Mouse (Mus musculus): ENCODE results near the gene Prlh. TPM values are rescaled to one million over a fixed set of nuclear protein-coding genes. Genes with fewer than 3 reads are reported as not detected.

Gene Prlh
- polyA plus RNA-seq (2015; fragmentation: Nextera tagmentation; extraction: Ambion mirVana) = not detected in 2 replicates

DNA sequence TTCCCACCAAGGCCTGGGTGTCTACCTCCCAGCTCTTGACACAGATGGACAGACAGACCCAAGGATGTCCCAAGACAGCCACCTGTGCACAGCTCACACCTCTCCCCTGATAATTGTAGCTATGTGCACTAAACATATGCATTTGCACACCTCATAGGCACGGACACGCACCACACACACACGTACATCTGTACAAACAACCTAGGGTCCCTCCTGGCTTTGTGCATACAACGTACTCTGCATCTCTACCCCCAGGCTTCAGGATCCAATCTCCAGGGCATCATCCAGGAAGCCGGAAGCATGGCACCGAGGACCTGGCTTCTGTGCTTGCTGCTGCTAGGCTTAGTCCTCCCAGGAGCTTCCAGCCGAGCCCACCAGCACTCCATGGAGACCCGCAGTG lies at the start of gene Prlh:
TSS of gene Prlh (plus strand) at position 301 of the 400 bp plus-strand sequence.
- Histone ChIP-seq H3K27me3 (no peaks in the 10 kb centered on the region), H3K9ac (no peak within 1 kb of the TSS), H3K4me1 (replicated peaks) (peaks cover 10% of the 10 kb centered on the region; the same call in 1 of the 2 replicates), H3K27ac (replicated peaks) (no peak within 1 kb of the TSS), H3K4me2 (no peak within 1 kb of the TSS), H3K4me3 (no peak within 1 kb of the TSS), H3K9me3 (no peaks in the 10 kb centered on the region), H3K36me3 (no peaks in the 10 kb centered on the region)
- 66% methylated on average over 8 of the region's 8 CpGs for WGBS
- ATAC-seq (ENCODE audit: low FRiP score, low read depth) = no peak

DNA sequence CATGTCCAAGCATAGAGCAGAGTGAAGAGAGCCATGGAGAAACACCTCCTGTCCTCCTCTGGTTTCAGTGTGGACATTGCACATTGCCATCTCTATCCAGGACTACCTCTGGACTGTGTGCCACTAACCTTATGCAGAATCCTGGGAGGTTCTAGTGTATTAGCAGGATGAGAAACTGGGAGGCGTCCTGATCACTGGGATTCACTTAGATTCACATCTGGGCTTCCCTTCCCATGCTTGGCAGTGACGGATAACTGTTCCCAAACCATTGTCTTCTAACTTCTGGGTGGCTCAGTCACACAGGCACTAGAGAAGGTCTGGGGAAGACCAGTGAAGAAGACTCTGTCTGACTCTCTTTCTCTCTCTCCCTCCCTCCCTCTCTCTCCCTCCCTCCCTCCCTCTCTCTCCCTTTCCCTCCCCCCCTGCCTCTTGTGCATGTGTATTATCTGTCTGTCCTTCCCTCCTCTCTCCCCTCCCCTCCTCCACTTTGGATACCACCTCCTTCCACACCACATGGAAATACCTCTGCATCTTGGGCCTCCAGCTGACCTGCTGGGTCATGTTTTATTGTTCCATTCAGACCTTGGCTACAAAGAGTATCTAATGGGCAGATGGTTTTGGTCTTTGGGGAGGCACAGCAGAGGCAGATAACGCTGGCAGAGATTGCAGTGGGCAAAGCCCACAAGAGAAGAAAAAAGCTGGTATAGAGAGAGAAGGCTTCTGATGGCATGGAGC lies 49.5 kb upstream of the Prlh start:
- ATAC-seq (ENCODE audit: low FRiP score, low read depth) = no peak
- no peaks in the 10 kb centered on the region for H3K27me3 ChIP-seq
- H3K4me1 ChIP-seq (replicated peaks) = no peaks in the 10 kb centered on the region
- no peaks in the 10 kb centered on the region for H3K36me3 ChIP-seq
- H3K4me2 ChIP-seq = no peak overlapping the region
- no peak overlapping the region for H3K4me3 ChIP-seq
- WGBS = 41% methylated on average over 3 of the region's 3 CpGs
- H3K27ac ChIP-seq (replicated peaks) = no peak overlapping the region
- no peaks in the 10 kb centered on the region for H3K9me3 ChIP-seq
- H3K9ac ChIP-seq = no peak overlapping the region

DNA sequence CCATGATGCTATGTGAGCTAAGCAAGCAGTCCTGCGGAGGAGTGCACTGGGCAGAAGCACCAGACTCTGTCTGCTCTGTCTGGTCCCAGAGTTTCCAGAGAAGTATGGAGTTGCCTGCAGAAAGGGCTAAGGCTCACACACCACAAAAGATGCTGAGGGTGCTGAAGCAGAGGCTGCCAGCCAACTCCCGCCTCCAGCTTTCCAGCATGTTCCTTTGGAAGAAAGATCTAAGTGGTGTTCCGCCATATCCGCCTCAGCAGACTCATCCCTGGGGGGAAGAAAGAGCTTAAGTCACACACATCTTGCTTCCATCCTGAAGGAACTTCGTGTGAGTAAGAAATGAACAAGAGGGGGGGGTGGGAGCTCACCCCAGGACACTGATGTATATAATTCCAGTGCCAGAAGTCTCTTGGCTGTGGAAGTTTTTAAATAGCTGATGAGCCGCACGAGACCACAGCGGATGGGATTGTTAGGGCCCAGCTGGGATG lies 48.9 kb upstream of the Prlh start:
- no peak overlapping the region for H3K4me3 ChIP-seq
- H3K27ac ChIP-seq (replicated peaks) = no peak overlapping the region
- no peaks in the 10 kb centered on the region for H3K27me3 ChIP-seq
- no peaks in the 10 kb centered on the region for H3K36me3 ChIP-seq
- no peak overlapping the region for H3K4me2 ChIP-seq
- H3K4me1 ChIP-seq (replicated peaks) = no peaks in the 10 kb centered on the region
- no peak for ATAC-seq (ENCODE audit: low FRiP score, low read depth)
- H3K9ac ChIP-seq = no peak overlapping the region
- WGBS = 61% methylated on average over 8 of the region's 8 CpGs
- H3K9me3 ChIP-seq = no peaks in the 10 kb centered on the region

DNA sequence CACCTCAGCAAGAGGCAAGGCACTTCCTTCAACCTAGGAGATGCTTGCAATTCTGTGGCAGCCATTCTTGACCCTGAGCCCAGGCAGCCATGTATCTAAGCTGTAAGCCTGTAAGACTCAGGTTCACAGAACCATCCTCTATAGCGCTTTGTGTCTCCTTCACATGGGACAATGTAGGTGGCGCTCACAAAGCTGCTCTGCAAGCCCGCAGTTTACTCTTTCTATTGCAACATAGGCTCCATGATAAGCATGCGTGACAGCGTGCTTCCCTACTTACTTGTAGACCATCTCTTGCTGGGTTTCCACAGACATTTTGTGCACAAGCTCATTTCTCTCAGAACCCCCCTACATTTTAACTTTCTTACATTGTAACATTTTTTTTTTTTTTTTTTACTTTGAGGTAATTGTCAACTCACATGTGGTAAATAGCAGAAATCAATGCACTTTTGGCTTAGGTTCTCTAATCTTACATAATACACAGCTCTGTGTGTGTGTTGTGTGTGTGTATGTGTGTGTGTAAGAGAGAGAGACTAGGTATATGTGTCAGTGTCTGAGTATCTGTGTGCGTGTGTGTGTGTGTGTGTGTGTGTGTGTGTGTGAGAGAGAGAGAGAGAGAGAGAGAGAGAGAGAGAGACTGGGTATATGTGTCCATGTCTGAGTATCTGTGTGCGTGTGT lies 48.0 kb upstream of the Prlh start:
- no peak overlapping the region for H3K4me3 ChIP-seq
- H3K36me3 ChIP-seq = no peaks in the 10 kb centered on the region
- no peaks in the 10 kb centered on the region for H3K27me3 ChIP-seq
- H3K27ac ChIP-seq (replicated peaks) = no peak overlapping the region
- no peaks in the 10 kb centered on the region for H3K4me1 ChIP-seq (replicated peaks)
- H3K9me3 ChIP-seq = no peaks in the 10 kb centered on the region
- ATAC-seq (ENCODE audit: low FRiP score, low read depth) = no peak
- no peak overlapping the region for H3K4me2 ChIP-seq
- H3K9ac ChIP-seq = no peak overlapping the region
- WGBS = 86% methylated on average over 7 of the region's 7 CpGs

DNA sequence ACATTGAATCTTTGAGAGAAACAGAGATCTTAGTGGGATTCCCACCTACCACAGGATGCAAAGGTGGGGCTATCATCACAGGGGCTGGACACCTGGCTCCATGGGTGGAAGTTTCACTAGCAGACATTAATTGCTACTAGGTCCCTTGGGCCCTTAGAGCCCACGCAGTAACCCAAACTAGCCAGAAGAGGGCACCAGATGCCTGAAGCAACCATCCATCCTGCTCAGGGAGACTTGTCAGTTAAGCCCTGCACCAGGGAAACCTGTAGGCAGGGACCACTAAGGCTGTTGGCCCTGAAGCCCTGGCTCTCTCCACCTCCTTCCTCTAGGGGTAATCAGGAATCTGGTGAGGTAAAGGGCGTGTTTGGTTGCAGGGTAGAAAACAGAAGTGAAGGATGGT lies 46.6 kb upstream of the Prlh start:
- Histone ChIP-seq H3K27me3 (no peaks in the 10 kb centered on the region), H3K36me3 (no peaks in the 10 kb centered on the region), H3K4me3 (no peak overlapping the region), H3K27ac (replicated peaks) (no peak overlapping the region), H3K4me2 (no peak overlapping the region), H3K9me3 (no peaks in the 10 kb centered on the region), H3K9ac (no peak overlapping the region), H3K4me1 (replicated peaks) (no peaks in the 10 kb centered on the region)
- 15% methylated on average over 2 of the region's 2 CpGs for WGBS
- ATAC-seq (ENCODE audit: low FRiP score, low read depth) = no peak

DNA sequence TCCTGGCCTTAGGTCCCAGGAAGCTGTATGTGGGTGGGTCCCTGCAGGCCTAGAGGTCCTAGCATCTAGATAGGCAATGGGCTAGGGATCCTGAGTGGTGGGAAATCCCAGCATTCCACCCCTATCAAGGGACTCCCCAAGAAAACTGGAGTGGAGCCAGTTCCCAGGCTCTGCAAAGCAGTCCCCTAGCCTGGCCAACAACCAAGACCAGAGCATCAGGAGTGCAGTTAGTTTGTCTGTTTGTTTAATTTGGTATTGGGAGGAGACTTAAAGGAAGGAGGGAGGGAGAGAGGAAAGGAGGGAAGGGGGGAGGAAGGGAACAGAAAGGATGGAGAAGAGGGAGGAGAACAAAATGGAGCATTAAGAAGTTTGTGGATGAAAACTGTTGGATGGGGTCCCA lies 43.7 kb upstream of the Prlh start:
- no peak for ATAC-seq (ENCODE audit: low FRiP score, low read depth)
- H3K9me3 ChIP-seq = no peaks in the 10 kb centered on the region
- no peaks in the 10 kb centered on the region for H3K27me3 ChIP-seq
- H3K9ac ChIP-seq = no peak overlapping the region
- no peak overlapping the region for H3K4me2 ChIP-seq
- no peak overlapping the region for H3K4me3 ChIP-seq
- H3K27ac ChIP-seq (replicated peaks) = no peak overlapping the region
- H3K36me3 ChIP-seq = no peaks in the 10 kb centered on the region
- no peaks in the 10 kb centered on the region for H3K4me1 ChIP-seq (replicated peaks)

DNA sequence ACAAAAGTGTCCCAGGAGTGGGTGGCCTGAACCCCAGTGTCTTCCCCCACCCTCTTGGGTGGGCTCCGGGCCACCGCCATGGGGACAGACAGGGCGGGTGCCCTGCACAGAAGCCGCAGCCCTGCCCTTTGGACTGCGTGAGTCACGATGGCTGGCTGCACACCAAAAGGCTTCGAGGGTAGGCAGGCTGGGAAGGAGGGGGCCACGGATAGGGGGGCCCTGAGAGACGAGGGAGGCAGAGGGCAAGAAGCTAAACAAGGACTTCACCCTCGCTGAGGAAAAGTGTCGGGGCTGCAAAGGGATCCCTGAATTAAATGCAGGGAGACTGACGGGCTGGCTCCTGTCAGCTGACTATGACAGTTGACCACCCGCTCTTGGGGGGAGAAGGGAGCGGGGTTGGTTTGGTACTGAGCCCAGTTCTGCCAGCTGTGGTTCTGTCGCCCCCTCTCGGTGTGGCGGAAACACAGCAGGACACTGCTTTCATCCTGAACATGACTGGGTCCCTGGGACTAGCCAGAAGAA lies 43.2 kb upstream of the Prlh start:
- 31% methylated on average over 17 of the region's 17 CpGs for WGBS
- Histone ChIP-seq H3K9ac (no peak overlapping the region), H3K4me2 (peak overlapping the region; percentile 27), H3K36me3 (no peaks in the 10 kb centered on the region), H3K4me3 (no peak overlapping the region), H3K4me1 (replicated peaks) (peaks cover under 1% of the 10 kb centered on the region), H3K27me3 (0 out of 2 replicates have a peak, but pooled peaks cover under 1% of the 10 kb centered on the region), H3K27ac (replicated peaks) (no peak overlapping the region), H3K9me3 (no peaks in the 10 kb centered on the region)
- ATAC-seq (ENCODE audit: low FRiP score, low read depth) = 0 out of 2 replicates have a peak, but pooled peaks have one; percentile 66

DNA sequence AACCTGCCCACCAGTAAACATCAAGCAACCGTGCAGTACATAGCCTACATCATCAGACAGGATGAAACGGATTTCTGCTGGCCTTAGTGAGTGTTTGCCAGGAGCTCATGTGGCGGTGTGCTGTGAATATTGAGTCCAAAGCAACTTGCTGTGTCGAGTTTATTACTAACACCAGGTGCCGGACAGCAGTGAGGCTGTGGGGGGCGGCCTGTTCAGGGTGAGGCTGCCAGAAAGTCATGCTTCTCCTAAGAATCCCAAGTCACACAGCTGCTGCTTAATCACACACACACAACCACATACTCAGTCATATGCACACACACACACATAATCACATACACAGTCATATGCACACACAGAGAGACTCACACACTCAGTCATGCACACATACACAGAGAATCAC lies 39.7 kb upstream of the Prlh start:
- H3K27me3 ChIP-seq = 0 out of 2 replicates have a peak, but pooled peaks cover 3% of the 10 kb centered on the region
- H3K9me3 ChIP-seq = no peaks in the 10 kb centered on the region
- H3K36me3 ChIP-seq = no peaks in the 10 kb centered on the region
- H3K4me2 ChIP-seq = no peak overlapping the region
- H3K9ac ChIP-seq = no peak overlapping the region
- ATAC-seq (ENCODE audit: low FRiP score, low read depth) = no peak
- 63% methylated on average over 6 of the region's 6 CpGs for WGBS
- no peak overlapping the region for H3K27ac ChIP-seq (replicated peaks)
- no peak overlapping the region for H3K4me3 ChIP-seq
- H3K4me1 ChIP-seq (replicated peaks) = peaks cover 8% of the 10 kb centered on the region

DNA sequence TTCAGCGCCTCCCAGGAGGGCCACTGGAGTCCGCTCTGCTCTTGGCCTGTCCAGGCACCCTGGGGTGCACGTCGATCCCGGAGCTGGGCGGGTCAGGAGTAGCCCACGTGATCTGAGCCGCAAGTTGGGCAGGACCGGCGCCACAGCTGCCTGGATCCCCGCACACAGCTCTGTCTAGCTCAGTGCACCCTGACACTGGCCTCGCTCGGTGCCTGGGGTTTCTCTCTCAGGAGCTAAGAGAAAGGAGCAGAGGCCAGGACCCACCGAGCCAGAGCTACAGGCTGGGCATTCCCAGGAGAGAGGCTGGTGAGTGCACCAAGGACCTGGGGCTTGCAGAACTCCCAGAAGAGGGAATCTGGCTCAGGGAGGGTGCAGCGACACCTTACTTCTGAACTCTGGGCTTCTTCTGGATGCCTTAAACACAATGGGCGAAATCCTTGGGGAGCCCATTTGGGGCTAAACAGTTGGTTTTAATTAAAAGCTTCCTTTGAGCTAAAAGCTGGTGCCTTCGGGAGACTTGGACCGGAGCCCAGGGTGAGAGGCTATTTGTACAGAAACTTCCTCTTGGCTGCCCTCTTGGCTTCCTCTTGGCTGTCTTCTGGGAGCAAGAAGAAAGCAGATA lies 37.8 kb upstream of the Prlh start, which contains the start of gene Mlph:
TSS of gene Mlph (plus strand) at position 138 of the 622 bp plus-strand sequence.
- Histone ChIP-seq H3K4me2 (peak within 1 kb of the TSS; percentile 50), H3K9me3 (no peaks in the 10 kb centered on the region), H3K27ac (replicated peaks) (peak within 1 kb of the TSS; percentile 12; the same call in 1 of the 2 replicates), H3K27me3 (0 out of 2 replicates have a peak, but pooled peaks cover 3% of the 10 kb centered on the region), H3K4me3 (peak within 1 kb of the TSS; percentile 4; the same call in 1 of the 2 replicates), H3K36me3 (no peaks in the 10 kb centered on the region), H3K9ac (no peak within 1 kb of the TSS), H3K4me1 (replicated peaks) (peaks cover 8% of the 10 kb centered on the region)
- ATAC-seq (ENCODE audit: low FRiP score, low read depth) = no peak
- WGBS = 11% methylated on average over 18 of the region's 18 CpGs

DNA sequence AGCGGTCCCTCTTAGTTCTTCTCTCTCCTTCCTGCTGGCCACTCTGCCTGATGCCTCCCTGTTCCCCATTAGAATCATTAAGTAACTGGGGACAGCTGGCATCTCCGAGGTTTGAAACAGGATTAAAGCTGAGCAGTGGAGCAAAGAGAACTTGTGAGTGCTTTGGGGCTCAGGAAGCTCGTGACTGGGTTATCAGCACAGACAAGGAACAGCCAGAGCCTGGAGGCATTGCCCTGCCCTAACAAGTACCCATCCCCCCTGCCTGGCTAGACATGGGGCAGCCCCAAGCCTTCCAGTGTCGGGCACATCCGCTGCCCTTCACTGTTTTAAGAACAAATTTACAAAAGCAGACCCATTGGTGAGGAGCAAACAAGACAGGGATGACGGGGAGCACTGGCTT lies 35.4 kb upstream of the Prlh start:
- Histone ChIP-seq H3K4me2 (no peak overlapping the region), H3K27ac (replicated peaks) (no peak overlapping the region), H3K9me3 (no peaks in the 10 kb centered on the region), H3K9ac (no peak overlapping the region), H3K36me3 (no peaks in the 10 kb centered on the region), H3K4me1 (replicated peaks) (peaks cover 8% of the 10 kb centered on the region), H3K27me3 (0 out of 2 replicates have a peak, but pooled peaks cover 3% of the 10 kb centered on the region), H3K4me3 (no peak overlapping the region)
- 64% methylated on average over 6 of the region's 6 CpGs for WGBS
- ATAC-seq (ENCODE audit: low FRiP score, low read depth) = no peak

DNA sequence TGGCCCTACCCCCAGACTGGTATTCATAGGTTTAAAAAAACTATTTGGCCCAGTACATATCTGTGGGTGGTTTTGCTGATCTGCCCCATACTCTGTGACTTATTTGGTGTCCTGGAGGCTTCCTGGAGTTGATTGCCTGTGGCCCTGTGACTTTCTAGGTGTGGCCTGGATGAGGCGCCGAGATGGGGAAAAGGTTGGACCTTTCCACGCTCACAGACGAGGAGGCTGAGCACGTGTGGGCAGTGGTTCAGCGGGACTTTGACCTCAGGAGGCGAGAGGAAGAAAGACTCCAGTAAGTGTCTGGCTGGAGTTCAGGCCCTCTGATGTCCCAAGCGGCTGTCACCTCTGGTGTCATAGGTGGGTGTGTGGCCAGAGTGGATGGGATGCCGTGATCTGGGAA lies 31.2 kb upstream of the Prlh start:
- Histone ChIP-seq H3K4me2 (no peak overlapping the region), H3K36me3 (no peaks in the 10 kb centered on the region), H3K4me3 (no peak overlapping the region), H3K27me3 (no peaks in the 10 kb centered on the region), H3K9me3 (no peaks in the 10 kb centered on the region), H3K9ac (no peak overlapping the region), H3K4me1 (replicated peaks) (no peaks in the 10 kb centered on the region), H3K27ac (replicated peaks) (no peak overlapping the region)
- ATAC-seq (ENCODE audit: low FRiP score, low read depth) = no peak
- WGBS = 92% methylated on average over 9 of the region's 9 CpGs

DNA sequence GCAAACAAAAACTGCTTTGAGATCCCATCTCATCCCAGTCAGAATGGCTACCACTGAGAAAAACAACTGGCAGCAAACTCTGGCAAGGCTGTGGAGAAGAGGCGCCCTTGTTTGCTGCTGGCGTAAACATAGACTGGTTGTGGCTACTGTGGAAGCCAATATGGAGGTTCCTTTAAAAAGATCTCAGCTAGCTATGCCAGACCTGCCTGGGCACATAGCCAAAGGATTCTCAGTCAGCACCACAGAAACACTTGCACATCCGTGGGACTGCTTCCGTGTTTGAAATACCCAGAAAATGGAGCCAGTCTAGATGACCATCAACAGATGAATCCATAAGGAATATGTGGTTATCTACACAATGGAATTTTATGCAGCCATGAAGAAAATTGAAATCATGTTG lies 26.9 kb upstream of the Prlh start:
- Histone ChIP-seq H3K4me3 (no peak overlapping the region), H3K4me1 (replicated peaks) (peaks cover 9% of the 10 kb centered on the region), H3K27ac (replicated peaks) (no peak overlapping the region), H3K36me3 (no peaks in the 10 kb centered on the region), H3K9ac (no peak overlapping the region), H3K4me2 (no peak overlapping the region), H3K27me3 (no peaks in the 10 kb centered on the region; the same call in 1 of the 2 replicates), H3K9me3 (no peaks in the 10 kb centered on the region)
- WGBS = 51% methylated on average over 4 of the region's 4 CpGs
- ATAC-seq (ENCODE audit: low FRiP score, low read depth) = no peak
